Comparison of ENCODE assay signal across 8 mouse cellular contexts in genomic region chr12:102129508-102130030, GRCm38 (mm10). TPM values are rescaled to one million over a fixed set of nuclear protein-coding genes. Genes with fewer than 3 reads are reported as not detected.
DNase-seq lines count a peak whose midpoint lies in the region; ATAC-seq and TF ChIP-seq lines count a peak whose summit lies in the region.

No protein-coding gene starts in this region.

- peak overlapping the region; percentile 55 for H3K4me3 ChIP-seq in heart, embryonic 16.5 days (ENCODE audit: low read length)
- H3K4me3 ChIP-seq in cortical plate, adult 2 months (ENCODE audit: insufficient read depth, low read length): peak overlapping the region; percentile 66
- peak overlapping the region; percentile 64 for H3K4me3 ChIP-seq in hindbrain, embryonic 15.5 days
- peak overlapping the region; percentile 52 for H3K4me3 ChIP-seq in midbrain, embryonic 13.5 days (replicated peaks)

- no peak overlapping the region for H3K27ac ChIP-seq in heart, embryonic 16.5 days (ENCODE audit: low read length)
- peak overlapping the region; percentile 67; the same call in 1 of the 2 replicates for H3K27ac ChIP-seq in cortical plate, adult 2 months (ENCODE audit: insufficient read depth, low read length)
- 0 out of 2 replicates have a peak overlapping the region, but pooled peaks have one; percentile 10 for H3K27ac ChIP-seq in hindbrain, embryonic 15.5 days (replicated peaks)
- no peak overlapping the region for H3K27ac ChIP-seq in midbrain, embryonic 13.5 days

- H3K9ac ChIP-seq in heart, embryonic 16.5 days (ENCODE audit: low read length): peak overlapping the region; percentile 63
- peak overlapping the region; percentile 50 for H3K9ac ChIP-seq in hindbrain, embryonic 15.5 days
- H3K9ac ChIP-seq in midbrain, embryonic 13.5 days (replicated peaks): peak overlapping the region; percentile 58

- 3% methylated on average over 14 of the region's 14 CpGs for WGBS in heart, embryonic 16.5 days
- WGBS in hindbrain, embryonic 15.5 days: 3% methylated on average over 13 of the region's 14 CpGs
- WGBS in midbrain, embryonic 13.5 days: under 1% methylated on average over 14 of the region's 14 CpGs

- TF ChIP-seq POLR2A in cortical plate, adult 2 months (IDR thresholded peaks at IDR 0.05; ENCODE audit: extremely low read depth, insufficient read depth, low read length): peak; percentile 52

- H3K4me1 ChIP-seq in heart, embryonic 16.5 days (ENCODE audit: control insufficient read depth, insufficient read depth, low read length): peaks cover 12% of the 10 kb centered on the region
- peaks cover 1% of the 10 kb centered on the region; the same call in 1 of the 2 replicates for H3K4me1 ChIP-seq in cortical plate, adult 2 months (ENCODE audit: control insufficient read depth, insufficient read depth, low read length)
- H3K4me1 ChIP-seq in hindbrain, embryonic 15.5 days (replicated peaks): peaks cover 29% of the 10 kb centered on the region
- H3K4me1 ChIP-seq in midbrain, embryonic 13.5 days (replicated peaks): peaks cover 26% of the 10 kb centered on the region

- peaks cover 31% of the 10 kb centered on the region for H3K27me3 ChIP-seq in heart, embryonic 16.5 days (ENCODE audit: control insufficient read depth, insufficient read depth, low read length)
- peaks cover 41% of the 10 kb centered on the region for H3K27me3 ChIP-seq in hindbrain, embryonic 15.5 days
- H3K27me3 ChIP-seq in midbrain, embryonic 13.5 days: peaks cover 65% of the 10 kb centered on the region

- H3K4me2 ChIP-seq in heart, embryonic 16.5 days (ENCODE audit: low read depth, low read length): peak overlapping the region; percentile 89
- H3K4me2 ChIP-seq in hindbrain, embryonic 15.5 days: peak overlapping the region; percentile 100
- H3K4me2 ChIP-seq in midbrain, embryonic 13.5 days (replicated peaks): peak overlapping the region; percentile 96

- H3K9me3 ChIP-seq in heart, embryonic 16.5 days (replicated peaks; ENCODE audit: control insufficient read depth, low read length): no peaks in the 10 kb centered on the region
- H3K9me3 ChIP-seq in hindbrain, embryonic 15.5 days: no peaks in the 10 kb centered on the region
- H3K9me3 ChIP-seq in midbrain, embryonic 13.5 days: no peaks in the 10 kb centered on the region

- ATAC-seq in heart, embryonic 16.5 days (replicated peaks; ENCODE audit: extremely low read depth, insufficient read depth, low FRiP score): no peak; the same call in 1 of the 2 replicates
- no peak; the same call in none of the 2 replicates for ATAC-seq in hindbrain, embryonic 15.5 days (ENCODE audit: low FRiP score, low read depth)
- ATAC-seq in midbrain, embryonic 13.5 days: peak; percentile 55

- no peak for TF ChIP-seq CTCF in cortical plate, adult 2 months (IDR thresholded peaks at IDR 0.05; ENCODE audit: extremely low read depth, insufficient read depth, low read length)

- H3K36me3 ChIP-seq in heart, embryonic 16.5 days (ENCODE audit: control insufficient read depth, insufficient read depth): no peaks in the 10 kb centered on the region
- no peaks in the 10 kb centered on the region for H3K36me3 ChIP-seq in hindbrain, embryonic 15.5 days
- H3K36me3 ChIP-seq in midbrain, embryonic 13.5 days: no peaks in the 10 kb centered on the region

- DNase-seq in heart, postnatal 4 days: no peak
- DNase-seq in ovary, adult 18-20 months (ENCODE audit: low spot score): no peak
- no peak for DNase-seq in gastrocnemius, postnatal 10 days
- no peak for DNase-seq in kidney, postnatal 36 days

RNA-seq across cellular contexts. Expression of gene Slc24a4, which starts 1.0 kb away (rescaled TPM):
- 2.8 and 2.9 TPM in 2 replicates for polyA plus RNA-seq in heart, embryonic 16.5 days (2015; fragmentation: Nextera tagmentation; extraction: Ambion mirVana)
- total RNA-seq in heart, postnatal 4 days (2021): 1 to 10 TPM; 2.5 to 2.9 TPM
- 25.7 and 26.4 TPM in 2 replicates for polyA plus RNA-seq in cortical plate, adult 2 months (2012; rRNA removed)
- 1.6 and 2.7 TPM in 2 replicates for polyA plus RNA-seq in hindbrain, embryonic 15.5 days (2015; fragmentation: Nextera tagmentation; extraction: Ambion mirVana)
- polyA plus RNA-seq in midbrain, embryonic 13.5 days (2015; fragmentation: Nextera tagmentation; extraction: Ambion mirVana): 1.1 and 1.3 TPM in 2 replicates
- total RNA-seq in gastrocnemius, postnatal 10 days (2021): under 1 TPM; 0.26 to 0.32 TPM

Comparison
In these comparisons a context has a peak if more than half of its experiments do, and no peak if none do; other contexts are left out.
1. H3K27ac ChIP-seq: peak in cortical plate, adult 2 months (single experiment) and hindbrain, embryonic 15.5 days (single experiment); none in heart, embryonic 16.5 days (single experiment) and midbrain, embryonic 13.5 days (single experiment).
2. Peak in every context shown above with its lines, with median percentiles within 50 percentile points of each other: H3K4me2 ChIP-seq, H3K4me3 ChIP-seq and H3K9ac ChIP-seq.